Mouse (Mus musculus): ENCODE results near the gene Pias4. TPM values are rescaled to one million over a fixed set of nuclear protein-coding genes. Genes with fewer than 3 reads are reported as not detected.
"Not testable (repeated sequence)": the region's sequence is repeated elsewhere in the genome, so short reads cannot be mapped to it uniquely, and the experiment has no call there.

The Pias4 gene
- 67.6 and 70.6 TPM in 2 replicates for polyA plus RNA-seq (2016; fragmentation: Nextera tagmentation; extraction: Ambion mirVana)

- H3K9ac ChIP-seq: peak within 1 kb of the TSS; percentile 81
- no peaks in the 10 kb centered on the region for H3K9me3 ChIP-seq
- H3K27me3 ChIP-seq (replicated peaks): no peaks in the 10 kb centered on the region
- under 1% methylated on average over 62 of the region's 64 CpGs for WGBS
- H3K4me3 ChIP-seq: peak within 1 kb of the TSS; percentile 89
- peak within 1 kb of the TSS; percentile 78 for H3K4me2 ChIP-seq (replicated peaks)
- H3K27ac ChIP-seq: no peak within 1 kb of the TSS
- peaks cover 21% of the 10 kb centered on the region for H3K36me3 ChIP-seq
- ATAC-seq (ENCODE audit: low FRiP score, low read depth): peak; percentile 85
- peaks cover 28% of the 10 kb centered on the region for H3K4me1 ChIP-seq
Observed at GRCm38 (mm10) chr10:81167200-81168086, at the start of gene Pias4. Gene Pias4 (minus strand): TSS chr10:81167923.

GRCm38 (mm10) chr10:81217267-81217666 lies 49.5 kb upstream of the Pias4 start:
- WGBS: 32% methylated on average over 1 of the region's 1 CpGs
- H3K9ac ChIP-seq; H3K9me3 ChIP-seq; H3K27me3 ChIP-seq (replicated peaks); H3K4me1 ChIP-seq; H3K27ac ChIP-seq; H3K4me3 ChIP-seq; ATAC-seq (ENCODE audit: low FRiP score, low read depth); H3K4me2 ChIP-seq (replicated peaks): not testable (repeated sequence)
- H3K36me3 ChIP-seq: peaks cover 71% of the 10 kb centered on the region

- Histone ChIP-seq H3K4me1 (no peaks in the 10 kb centered on the region), H3K36me3 (peaks cover 72% of the 10 kb centered on the region), H3K4me3 (no peak overlapping the region), H3K27ac (no peak overlapping the region), H3K9me3 (peaks cover 7% of the 10 kb centered on the region; the same call in 1 of the 2 replicates), H3K9ac (no peak overlapping the region), H3K4me2 (replicated peaks) (no peak overlapping the region), H3K27me3 (replicated peaks) (no peaks in the 10 kb centered on the region)
- no peak for ATAC-seq (ENCODE audit: low FRiP score, low read depth)
- WGBS: 88% methylated on average over 6 of the region's 6 CpGs
Observed at GRCm38 (mm10) chr10:81216810-81217209, 49.1 kb upstream of the Pias4 start.

DNA sequence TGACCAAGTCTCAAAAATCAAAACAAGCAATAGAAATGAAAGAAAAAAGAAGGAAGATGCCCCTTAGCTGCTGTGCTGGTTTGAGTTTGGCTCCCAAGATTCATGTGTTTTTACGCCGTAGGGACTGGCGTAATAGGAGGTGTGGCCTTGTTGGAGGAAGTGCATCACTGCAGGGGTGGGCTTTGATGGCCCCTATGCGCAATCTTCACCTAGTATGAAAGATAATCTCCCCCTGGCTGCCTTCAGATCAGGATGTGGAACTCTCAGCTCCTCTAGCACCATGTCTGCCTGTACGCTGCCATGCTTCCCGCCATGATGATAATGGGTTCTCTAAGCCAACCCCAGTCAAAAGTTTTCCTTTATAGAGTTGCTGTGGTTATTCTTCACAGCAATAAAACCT lies 48.5 kb upstream of the Pias4 start:
- Histone ChIP-seq H3K9me3 (peaks cover 7% of the 10 kb centered on the region; the same call in 1 of the 2 replicates), H3K4me3 (no peak overlapping the region), H3K27me3 (replicated peaks) (no peaks in the 10 kb centered on the region), H3K9ac (no peak overlapping the region), H3K36me3 (peaks cover 72% of the 10 kb centered on the region), H3K27ac (no peak overlapping the region), H3K4me1 (no peaks in the 10 kb centered on the region), H3K4me2 (replicated peaks) (no peak overlapping the region)
- ATAC-seq (ENCODE audit: low FRiP score, low read depth): no peak
- WGBS: 91% methylated on average over 6 of the region's 6 CpGs

DNA sequence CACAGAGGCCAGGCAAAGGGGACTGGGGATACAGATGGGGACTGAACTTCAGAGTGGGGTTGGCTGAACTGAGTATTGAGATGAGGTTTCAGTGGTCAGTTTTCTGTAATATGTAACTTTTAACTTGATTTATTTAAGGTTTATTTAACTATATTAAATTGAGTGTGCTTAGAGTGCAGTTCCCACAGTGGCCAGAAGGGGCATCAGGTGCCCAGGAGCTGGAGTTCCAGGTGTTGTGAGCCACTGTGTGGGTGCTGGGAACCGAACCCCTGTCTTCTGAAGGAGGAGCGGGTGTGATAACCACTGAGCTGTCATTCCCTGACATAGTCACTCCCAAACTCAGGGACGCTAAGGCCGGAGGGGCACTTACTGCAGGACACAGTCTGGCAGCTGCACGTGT lies 42.4 kb upstream of the Pias4 start:
- WGBS: 96% methylated on average over 5 of the region's 5 CpGs
- Histone ChIP-seq H3K9me3 (peaks cover 17% of the 10 kb centered on the region), H3K27me3 (replicated peaks) (0 out of 2 replicates have a peak, but pooled peaks cover 5% of the 10 kb centered on the region), H3K36me3 (peaks cover 76% of the 10 kb centered on the region), H3K27ac (no peak overlapping the region), H3K9ac (no peak overlapping the region), H3K4me1 (no peaks in the 10 kb centered on the region), H3K4me2 (replicated peaks) (no peak overlapping the region), H3K4me3 (no peak overlapping the region)
- ATAC-seq (ENCODE audit: low FRiP score, low read depth): no peak

DNA sequence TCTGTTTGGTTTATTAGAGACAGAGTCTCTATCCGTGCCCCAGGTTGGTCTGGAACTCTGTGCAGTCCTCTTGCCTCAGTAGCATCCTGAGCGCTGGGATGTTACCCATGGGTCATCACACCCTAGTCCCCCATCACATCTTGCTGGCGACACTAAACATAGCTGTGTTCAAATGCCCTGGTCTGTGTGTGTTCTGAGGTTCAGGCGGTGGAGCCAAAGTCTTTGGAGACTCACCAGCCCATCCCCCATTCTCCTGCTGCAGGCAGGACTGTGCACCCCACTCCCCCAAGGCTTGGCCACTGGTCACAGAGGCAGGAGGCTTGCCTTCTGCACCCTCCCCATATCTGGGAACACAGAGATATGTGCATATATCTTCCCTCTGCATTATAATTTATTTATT lies 36.4 kb upstream of the Pias4 start:
- H3K4me1 ChIP-seq: no peaks in the 10 kb centered on the region
- peaks cover 26% of the 10 kb centered on the region for H3K36me3 ChIP-seq
- H3K4me3 ChIP-seq: no peak overlapping the region
- no peak overlapping the region for H3K27ac ChIP-seq
- H3K4me2 ChIP-seq (replicated peaks): no peak overlapping the region
- ATAC-seq (ENCODE audit: low FRiP score, low read depth): 0 out of 2 replicates have a peak, but pooled peaks have one; percentile 26
- WGBS: 69% methylated on average over 4 of the region's 4 CpGs
- peaks cover 6% of the 10 kb centered on the region; the same call in 1 of the 2 replicates for H3K27me3 ChIP-seq (replicated peaks)
- no peaks in the 10 kb centered on the region for H3K9me3 ChIP-seq
- no peak overlapping the region for H3K9ac ChIP-seq

GRCm38 (mm10) chr10:81202978-81203720 lies 35.4 kb upstream of the Pias4 start:
- H3K4me2 ChIP-seq (replicated peaks): no peak overlapping the region
- H3K4me3 ChIP-seq: no peak overlapping the region
- peaks cover 4% of the 10 kb centered on the region; the same call in 1 of the 2 replicates for H3K27me3 ChIP-seq (replicated peaks)
- no peaks in the 10 kb centered on the region for H3K9me3 ChIP-seq
- no peak overlapping the region for H3K27ac ChIP-seq
- 70% methylated on average over 8 of the region's 8 CpGs for WGBS
- H3K4me1 ChIP-seq: no peaks in the 10 kb centered on the region
- ATAC-seq (ENCODE audit: low FRiP score, low read depth): no peak
- no peak overlapping the region for H3K9ac ChIP-seq
- peaks cover 19% of the 10 kb centered on the region for H3K36me3 ChIP-seq

GRCm38 (mm10) chr10:81201807-81202758 lies 34.4 kb upstream of the Pias4 start, which contains the start of gene Nmrk2:
Gene Nmrk2 (minus strand): TSS chr10:81202051.
- no peaks in the 10 kb centered on the region for H3K4me1 ChIP-seq
- H3K27ac ChIP-seq: no peak within 1 kb of the TSS
- ATAC-seq (ENCODE audit: low FRiP score, low read depth): no peak
- no peak within 1 kb of the TSS for H3K9ac ChIP-seq
- H3K4me3 ChIP-seq: no peak within 1 kb of the TSS
- H3K4me2 ChIP-seq (replicated peaks): no peak within 1 kb of the TSS
- H3K27me3 ChIP-seq (replicated peaks): peaks cover 9% of the 10 kb centered on the region; the same call in 1 of the 2 replicates
- H3K36me3 ChIP-seq: peaks cover 12% of the 10 kb centered on the region
- no peaks in the 10 kb centered on the region for H3K9me3 ChIP-seq
- 60% methylated on average over 13 of the region's 13 CpGs for WGBS

- Histone ChIP-seq H3K9me3 (no peaks in the 10 kb centered on the region), H3K36me3 (peaks cover 5% of the 10 kb centered on the region; the same call in 1 of the 2 replicates), H3K27ac (no peak overlapping the region), H3K9ac (no peak overlapping the region), H3K4me3 (no peak overlapping the region), H3K4me1 (no peaks in the 10 kb centered on the region), H3K27me3 (replicated peaks) (peaks cover 22% of the 10 kb centered on the region), H3K4me2 (replicated peaks) (no peak overlapping the region)
- WGBS: 78% methylated on average over 20 of the region's 20 CpGs
- no peak for ATAC-seq (ENCODE audit: low FRiP score, low read depth)
Observed at GRCm38 (mm10) chr10:81200605-81201287, 33.0 kb upstream of the Pias4 start.

- Histone ChIP-seq H3K27ac (no peak overlapping the region), H3K27me3 (replicated peaks) (peaks cover 28% of the 10 kb centered on the region), H3K4me2 (replicated peaks) (no peak overlapping the region), H3K9ac (no peak overlapping the region), H3K4me3 (no peak overlapping the region), H3K36me3 (peaks cover 3% of the 10 kb centered on the region; the same call in 1 of the 2 replicates), H3K4me1 (no peaks in the 10 kb centered on the region), H3K9me3 (no peaks in the 10 kb centered on the region)
- no peak for ATAC-seq (ENCODE audit: low FRiP score, low read depth)
- WGBS: 85% methylated on average over 13 of the region's 13 CpGs
Observed at GRCm38 (mm10) chr10:81200141-81200540, 32.4 kb upstream of the Pias4 start.

GRCm38 (mm10) chr10:81198990-81199389 lies 31.3 kb upstream of the Pias4 start:
- Histone ChIP-seq H3K27me3 (replicated peaks) (peaks cover 39% of the 10 kb centered on the region), H3K9ac (no peak overlapping the region), H3K36me3 (no peaks in the 10 kb centered on the region), H3K4me2 (replicated peaks) (no peak overlapping the region), H3K9me3 (no peaks in the 10 kb centered on the region), H3K4me1 (peaks cover 2% of the 10 kb centered on the region; the same call in 1 of the 2 replicates), H3K4me3 (no peak overlapping the region), H3K27ac (no peak overlapping the region)
- ATAC-seq (ENCODE audit: low FRiP score, low read depth): no peak
- 85% methylated on average over 6 of the region's 6 CpGs for WGBS

Data from neural tube, embryonic 12.5 days (tissue).